Mouse (Mus musculus): Measurements from ENCODE around the gene Gm6358. TPM values are rescaled to one million over a fixed set of nuclear protein-coding genes. Genes with fewer than 3 reads are reported as not detected.
"Not testable (repeated sequence)": the region's sequence is repeated elsewhere in the genome, so short reads cannot be mapped to it uniquely, and the experiment has no call there.

Gene Gm6358
- total RNA-seq (2022) = not detected

- DNase-seq (ENCODE audit: low spot score in 2 of 2) = no peak
Measured at GRCm38 (mm10) chr16:89140551-89140950, at the start of gene Gm6358. Gm6358 (plus strand) TSS chr16:89140851.

GRCm38 (mm10) chr16:89150786-89151185, 10.1 kb downstream of the Gm6358 start, which contains the start of gene Gm10061:
Gm10061 (plus strand) TSS chr16:89151086.
- no peak for DNase-seq (ENCODE audit: low spot score in 2 of 2)

- no peak for DNase-seq (ENCODE audit: low spot score in 2 of 2)
Measured at GRCm38 (mm10) chr16:89157652-89158051, 17.0 kb downstream of the Gm6358 start, which contains the start of gene Gm9789. Gm9789 (plus strand) TSS chr16:89157952.

- DNase-seq (ENCODE audit: low spot score in 2 of 2) = not testable (repeated sequence)
Measured at GRCm38 (mm10) chr16:89169190-89169589, 28.5 kb downstream of the Gm6358 start, which contains the start of gene Gm7735. Gm7735 (plus strand) TSS chr16:89169490.

- no peak for DNase-seq (ENCODE audit: low spot score in 2 of 2)
Measured at GRCm38 (mm10) chr16:89174435-89174834, 33.8 kb downstream of the Gm6358 start, which contains the start of gene 1110057P08Rik. 1110057P08Rik (plus strand) TSS chr16:89174735.

- no peak for DNase-seq (ENCODE audit: low spot score in 2 of 2)
Measured at GRCm38 (mm10) chr16:89188621-89189020, 48.0 kb downstream of the Gm6358 start.

Other genes with a start within 250 kb of the Gm6358 start
- not detected for gene Krtap19-5, start 244.4 kb upstream of the Gm6358 start, total RNA-seq (2022)
- gene Krtap19-9b, start 208.6 kb upstream of the Gm6358 start, total RNA-seq (2022) = not detected
- not detected for gene Krtap16-3, start 178.0 kb upstream of the Gm6358 start, total RNA-seq (2022)
- gene Krtap22-2, start 130.1 kb upstream of the Gm6358 start, total RNA-seq (2022) = not detected
- gene Gm10229, start 125.6 kb upstream of the Gm6358 start, total RNA-seq (2022) = not detected
- not detected for gene Krtap6-1, start 109.2 kb upstream of the Gm6358 start, total RNA-seq (2022)
- not detected for gene Gm10228, start 99.4 kb upstream of the Gm6358 start, total RNA-seq (2022)
- not detected for gene Krtap6-5, start 93.0 kb upstream of the Gm6358 start, total RNA-seq (2022)
- not detected for gene 1110025L11Rik, start 76.8 kb upstream of the Gm6358 start, total RNA-seq (2022)
- gene Krtap6-3, start 56.8 kb upstream of the Gm6358 start, total RNA-seq (2022) = not detected
- gene Gm10061, start 10.2 kb downstream of the Gm6358 start, total RNA-seq (2022) = not detected
- gene Gm9789, start 17.1 kb downstream of the Gm6358 start, total RNA-seq (2022) = not detected
- not detected for gene Gm7735, start 28.6 kb downstream of the Gm6358 start, total RNA-seq (2022)
- gene 1110057P08Rik, start 33.9 kb downstream of the Gm6358 start, total RNA-seq (2022) = not detected
- not detected for gene Krtap20-2, start 65.0 kb downstream of the Gm6358 start, total RNA-seq (2022)

Data from gastrocnemius, adult 8-10 months (tissue).